ENCODE assay signal across 9 mouse cellular contexts in genomic region chr11:49824896-49825295, GRCm38 (mm10). TPM values are rescaled to one million over a fixed set of nuclear protein-coding genes. Genes with fewer than 3 reads are reported as not detected.
DNase-seq lines count a peak whose midpoint lies in the region; ATAC-seq and TF ChIP-seq lines count a peak whose summit lies in the region.
"Had no signal": no experiment of that assay in that cellular context is flagged by ENCODE, and none has a peak within 500 bp of the region (broad histone marks: within the 10 kb centered on the region; RNA-seq: fewer than 3 reads in every experiment).

No protein-coding gene starts in this region.

- H3K4me1 ChIP-seq in intestine, postnatal 0 days (replicated peaks; ENCODE audit: control insufficient read depth, insufficient read depth, low read length) = no peaks in the 10 kb centered on the region
- 0 out of 2 replicates have a peak, but pooled peaks cover 3% of the 10 kb centered on the region for H3K4me1 ChIP-seq in intestine, embryonic 15.5 days (replicated peaks)
- H3K4me1 ChIP-seq in liver, adult 2 months (ENCODE audit: control insufficient read depth, insufficient read depth, low read length) = peaks cover 2% of the 10 kb centered on the region
- H3K4me1 ChIP-seq: limb, embryonic 12.5 days had no signal

- no peaks in the 10 kb centered on the region for H3K27me3 ChIP-seq in intestine, postnatal 0 days (replicated peaks; ENCODE audit: control insufficient read depth, insufficient read depth, low read length)
- no peaks in the 10 kb centered on the region for H3K27me3 ChIP-seq in intestine, embryonic 15.5 days (replicated peaks)
- H3K27me3 ChIP-seq in liver, adult 2 months (ENCODE audit: control insufficient read depth, insufficient read depth, low read length) = no peaks in the 10 kb centered on the region
- H3K27me3 ChIP-seq: limb, embryonic 12.5 days had no signal

- H3K4me3 ChIP-seq in intestine, postnatal 0 days (ENCODE audit: low read depth, low read length) = no peak overlapping the region
- no peak overlapping the region for H3K4me3 ChIP-seq in intestine, embryonic 15.5 days (replicated peaks)
- H3K4me3 ChIP-seq in liver, adult 2 months (ENCODE audit: insufficient read depth, low read depth, low read length) = no peak overlapping the region
- H3K4me3 ChIP-seq: limb, embryonic 12.5 days had no signal

- no peaks in the 10 kb centered on the region for H3K9me3 ChIP-seq in intestine, postnatal 0 days (ENCODE audit: control insufficient read depth)
- H3K9me3 ChIP-seq in intestine, embryonic 15.5 days = no peaks in the 10 kb centered on the region
- H3K9me3 ChIP-seq: limb, embryonic 12.5 days had no signal

- no peaks in the 10 kb centered on the region for H3K79me2 ChIP-seq in liver, adult 2 months (ENCODE audit: control insufficient read depth, insufficient read depth, low read length)

- H3K4me2 ChIP-seq in intestine, postnatal 0 days (replicated peaks; ENCODE audit: low read depth) = no peak overlapping the region
- no peak overlapping the region for H3K4me2 ChIP-seq in intestine, embryonic 15.5 days (replicated peaks)
- H3K4me2 ChIP-seq: limb, embryonic 12.5 days had no signal

- H3K27ac ChIP-seq in intestine, postnatal 0 days (ENCODE audit: low read depth, low read length) = no peak overlapping the region
- H3K27ac ChIP-seq in intestine, embryonic 15.5 days = no peak overlapping the region
- no peak overlapping the region for H3K27ac ChIP-seq in liver, adult 2 months (replicated peaks; ENCODE audit: insufficient read depth, low read depth, low read length)
- H3K27ac ChIP-seq: limb, embryonic 12.5 days had no signal

- no peak for ATAC-seq in intestine, postnatal 0 days
- ATAC-seq in intestine, embryonic 15.5 days = no peak

- 54% methylated on average over 2 of the region's 2 CpGs for WGBS in intestine, postnatal 0 days
- WGBS in intestine, embryonic 15.5 days = 49% methylated on average over 2 of the region's 2 CpGs
- 37% methylated on average over 2 of the region's 2 CpGs for WGBS in liver, adult 2 months

- intact Hi-C loops in gastrocnemius, postnatal 36 days (cut with DNase I) = loop anchor here (5.0 kb wide), 1 partner anchor 47 kb away; no protein-coding TSS in a partner anchor

- no peak overlapping the region for H3K9ac ChIP-seq in intestine, postnatal 0 days (ENCODE audit: low read depth, low read length)
- no peak overlapping the region for H3K9ac ChIP-seq in intestine, embryonic 15.5 days
- no peak overlapping the region for H3K9ac ChIP-seq in liver, adult 2 months (ENCODE audit: low read depth, low read length)
- H3K9ac ChIP-seq: limb, embryonic 12.5 days had no signal

- no peak for TF ChIP-seq POLR2A in liver, adult 2 months (IDR thresholded peaks at IDR 0.05; ENCODE audit: extremely low read depth, insufficient read depth, low read length)

- DNase-seq in ES-CJ7 (ENCODE audit: low read depth, low spot score) = peak; percentile 68
- peak; percentile 40 for DNase-seq in cerebellum, adult 9-10 months
- peak; percentile 44 to 74 for DNase-seq in gastrocnemius, postnatal 36 days
- peak; percentile 35 for DNase-seq in liver, adult 2 months (ENCODE audit: extremely low read depth, low read depth, low spot score)
- peak; percentile 77 for DNase-seq in retina, embryonic 14.5 days (ENCODE audit: low spot score)
- DNase-seq in urinary bladder, adult 18-20 months (ENCODE audit: low spot score in 2 of 2) = peak; percentile 39 to 75

- TF ChIP-seq CTCF in intestine, postnatal 0 days (IDR thresholded peaks at IDR 0.05; ENCODE audit: low read depth) = peak; percentile 94
- TF ChIP-seq CTCF in liver, adult 2 months (IDR thresholded peaks at IDR 0.05; ENCODE audit: low read depth, low read length) = peak; percentile 99

- no peaks in the 10 kb centered on the region for H3K36me3 ChIP-seq in intestine, postnatal 0 days (ENCODE audit: control insufficient read depth, insufficient read depth)
- H3K36me3 ChIP-seq in intestine, embryonic 15.5 days = no peaks in the 10 kb centered on the region
- H3K36me3 ChIP-seq in liver, adult 2 months (ENCODE audit: control insufficient read depth, insufficient read depth, low read length) = no peaks in the 10 kb centered on the region

RNA-seq across cellular contexts. Expression of gene Mapk9, which starts 21.7 kb away (rescaled TPM):
- polyA plus RNA-seq in intestine, postnatal 0 days (2015; fragmentation: Nextera tagmentation; extraction: Ambion mirVana) = 21.7 and 22.0 TPM in 2 replicates
- 29.9 and 32.1 TPM in 2 replicates for polyA plus RNA-seq in intestine, embryonic 15.5 days (2015; fragmentation: Nextera tagmentation; extraction: Ambion mirVana)
- total RNA-seq in gastrocnemius, postnatal 36 days (2021) = 10 to 100 TPM; 43.5 to 49.9 TPM
- 25.9 and 30.9 TPM in 2 replicates for total RNA-seq in liver, adult 2 months (2014; rRNA removed)
- 15.6 and 16.2 TPM in 2 replicates for polyA plus RNA-seq in liver, adult 2 months (2012; rRNA removed)

RNA-seq across cellular contexts. Expression of gene Gfpt2, which starts 30.9 kb away (rescaled TPM):
- 1.7 and 2.8 TPM in 2 replicates for polyA plus RNA-seq in intestine, postnatal 0 days (2015; fragmentation: Nextera tagmentation; extraction: Ambion mirVana)
- 6.5 and 6.7 TPM in 2 replicates for polyA plus RNA-seq in intestine, embryonic 15.5 days (2015; fragmentation: Nextera tagmentation; extraction: Ambion mirVana)
- 1 to 10 TPM; 5.7 to 6.2 TPM for total RNA-seq in gastrocnemius, postnatal 36 days (2021)
- total RNA-seq in liver, adult 2 months (2014; rRNA removed) = 0.28 and 0.34 TPM in 2 replicates
- polyA plus RNA-seq in liver, adult 2 months (2012; rRNA removed) = 0.20 and 0.22 TPM in 2 replicates
